In genomic region chr13:16641611-16642449, GRCm38 (mm10) we compare ENCODE assay signal across 14 mouse cellular contexts.
A peak's percentile ranks its signal among the peaks of the same experiment; 100 is the strongest.
DNase-seq lines count a peak whose midpoint lies in the region.
"Had no signal": no experiment of that assay in that cellular context is flagged by ENCODE, and none has a peak within 500 bp of the region (broad histone marks: within the 10 kb centered on the region; RNA-seq: fewer than 3 reads in every experiment).

No protein-coding gene starts in this region.

- peak; percentile 13 for DNase-seq in adrenal gland, adult 2 months
- DNase-seq in adrenal gland, adult 8-10 months: no peak
- peak; percentile 23 to 47 for DNase-seq in layer of hippocampus, adult 18-20 months (ENCODE audit: low spot score in 2 of 2)
- DNase-seq in layer of hippocampus, postnatal 25 days (ENCODE audit: extremely low spot score in 1 of 2, low spot score in 1 of 2): no peak
- DNase-seq in 3134 (ENCODE audit: extremely low read depth, insufficient read length, low spot score) (peak; percentile 55), adipocyte (ENCODE audit: low spot score) (peak; percentile 3)
- no peak for DNase-seq in urinary bladder, postnatal 10 days (ENCODE audit: low spot score)
- DNase-seq in testis, postnatal 14 days (ENCODE audit: low spot score): no peak
- DNase-seq: adrenal gland, postnatal 14 days; cerebellum, adult 11-12 months; cerebellum, postnatal 36 days; kidney, adult 9 months; kidney, postnatal 36 days; lung, adult 18-20 months had no signal

Comparison
In these comparisons a context has a peak if more than half of its experiments do, and no peak if none do; other contexts are left out.
1. DNase-seq: peak in adrenal gland, adult 2 months (single experiment), layer of hippocampus, adult 18-20 months (2 of 2), 3134 (single experiment) and adipocyte (single experiment); none in adrenal gland, adult 8-10 months (single experiment), layer of hippocampus, postnatal 25 days (0 of 2), urinary bladder, postnatal 10 days (single experiment) and testis, postnatal 14 days (single experiment).